Mouse (Mus musculus) gastrocnemius, postnatal 4 days (tissue): ENCODE measurements at regions not wholly inside any gene's neighbourhood (a gene's known extent, or its start where the extent isn't known, plus 50 kb on each side); places are given as distances from the start of the nearest gene placed in this dataset.
A peak's percentile ranks its signal among the peaks of the same experiment; 100 is the strongest.
"Not testable (repeated sequence)": the region's sequence is repeated elsewhere in the genome, so short reads cannot be mapped to it uniquely, and the experiment has no call there.

Source experiments
- DNase-seq, 2 experiments: peaks; one replicate each; pipeline ENCODE4 v3.0.0; 2021 to 2022; ENCODE audit warnings: low spot score in 2 of 2, mixed read lengths in 2 of 2

- DNase-seq = no peak
These were observed 50.0 kb upstream of the Klhl24 start for GRCm38 (mm10) chr16:20047356-20047755.

GRCm38 (mm10) chr16:20035166-20035565, 52.3 kb upstream of the Klhl6 start:
- not testable (repeated sequence) for DNase-seq

GRCm38 (mm10) chr16:20032328-20033081, 49.7 kb upstream of the Klhl6 start:
- peak; percentile 69 to 78 for DNase-seq
